Mouse (Mus musculus): ENCODE measurements around the gene Tatdn3. TPM values are rescaled to one million over a fixed set of nuclear protein-coding genes. Genes with fewer than 3 reads are reported as not detected.

The Tatdn3 gene
- polyA plus RNA-seq (2014; fragmentation: Nextera tagmentation; extraction: Ambion mirVana): 12.4 and 13.7 TPM in 2 replicates

DNA sequence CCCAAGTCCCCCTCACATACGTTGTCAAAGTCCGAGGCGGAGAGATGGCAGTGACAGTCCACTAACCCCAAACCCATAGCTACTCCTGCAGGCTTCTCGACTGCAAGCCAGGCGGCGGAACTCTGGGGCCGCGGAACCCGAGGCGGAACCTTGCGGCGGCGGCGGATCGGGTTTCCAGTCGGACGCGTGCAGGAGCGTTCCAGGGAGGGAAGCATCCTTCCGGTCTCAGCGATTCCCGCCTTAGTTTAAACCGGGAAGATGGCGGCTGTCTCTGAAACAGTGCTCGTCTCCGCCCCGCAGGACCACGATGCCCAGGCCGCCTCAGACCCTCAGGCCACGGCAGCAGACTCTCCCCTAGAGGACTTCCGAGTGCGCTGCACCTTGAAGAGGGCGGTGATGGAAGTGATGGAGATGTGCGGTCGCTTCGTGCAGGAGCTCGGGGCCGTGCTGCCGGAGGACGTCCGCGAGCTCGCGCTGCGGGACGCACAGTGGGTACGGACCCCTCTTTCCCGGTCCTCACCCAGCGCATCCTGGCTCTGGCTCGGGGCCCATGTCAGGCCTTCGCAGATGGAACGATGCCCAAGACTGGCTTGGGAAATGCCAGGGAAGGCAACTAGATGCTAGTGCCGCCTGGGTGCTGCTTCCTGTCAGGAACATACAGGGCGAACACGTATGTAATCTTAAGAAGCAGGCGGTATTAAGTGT lies at the start of gene Tatdn3, which contains the start of gene Nsl1:
Gene Tatdn3, minus strand, starts transcription at position 152 of the 705 bp plus-strand sequence.
Gene Nsl1, plus strand, starts transcription at position 232 of the 705 bp plus-strand sequence.
- no peak within 1 kb of the TSS for H3K27ac ChIP-seq (replicated peaks; ENCODE audit: low read depth, low read length)
- ATAC-seq (ENCODE audit: insufficient number of reproducible peaks, low FRiP score, low TSS enrichment, low read depth) (peak; percentile 92), DNase-seq (ENCODE audit: low spot score) (peak; percentile 94)
- H3K27me3 ChIP-seq (ENCODE audit: control insufficient read depth, insufficient read depth, low read length): no peaks in the 10 kb centered on the region
- H3K4me3 ChIP-seq (ENCODE audit: low read depth, low read length): peak within 1 kb of the TSS; percentile 98
- H3K9ac ChIP-seq (ENCODE audit: low read length): peak within 1 kb of the TSS; percentile 87
- H3K36me3 ChIP-seq (ENCODE audit: control insufficient read depth, insufficient read depth, low read length): peaks cover 3% of the 10 kb centered on the region; the same call in 1 of the 2 replicates
- peaks cover 6% of the 10 kb centered on the region; the same call in 1 of the 2 replicates for H3K4me1 ChIP-seq (ENCODE audit: control insufficient read depth, insufficient read depth, low read length)
- under 1% methylated on average over 56 of the region's 56 CpGs for WGBS
- H3K4me2 ChIP-seq (ENCODE audit: low read depth, severe bottlenecking): peak within 1 kb of the TSS; percentile 52
- H3K9me3 ChIP-seq (ENCODE audit: control insufficient read depth, low read length): no peaks in the 10 kb centered on the region

DNA sequence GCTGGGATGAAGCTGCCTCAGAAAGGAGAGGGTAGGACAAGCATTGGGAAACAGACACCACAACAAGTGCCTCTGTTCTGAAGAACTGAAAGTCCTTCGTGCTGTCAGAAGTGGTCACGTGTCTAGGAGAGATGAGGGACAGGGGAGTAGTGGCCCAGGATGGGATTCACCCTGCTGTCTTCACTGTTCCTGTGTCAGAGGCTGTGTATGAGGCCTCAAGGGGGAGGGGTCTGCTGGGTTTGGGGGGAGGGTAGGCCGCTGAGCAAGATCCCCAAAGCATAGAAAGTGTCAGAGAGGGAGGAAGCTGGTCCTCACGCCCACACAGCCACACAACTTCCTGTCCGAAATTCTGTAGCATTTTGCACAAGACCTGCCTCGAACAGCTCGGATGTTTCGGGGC lies 48.4 kb upstream of the Tatdn3 start:
- H3K36me3 ChIP-seq (ENCODE audit: control insufficient read depth, insufficient read depth, low read length): no peaks in the 10 kb centered on the region
- no peak overlapping the region for H3K9ac ChIP-seq (ENCODE audit: low read length)
- no peak for DNase-seq (ENCODE audit: low spot score)
- no peak overlapping the region for H3K27ac ChIP-seq (replicated peaks; ENCODE audit: low read depth, low read length)
- no peak for ATAC-seq (ENCODE audit: insufficient number of reproducible peaks, low FRiP score, low TSS enrichment, low read depth)
- WGBS: 69% methylated on average over 8 of the region's 8 CpGs
- H3K4me2 ChIP-seq (ENCODE audit: low read depth, severe bottlenecking): no peak overlapping the region
- no peaks in the 10 kb centered on the region for H3K4me1 ChIP-seq (ENCODE audit: control insufficient read depth, insufficient read depth, low read length)
- no peak overlapping the region for H3K4me3 ChIP-seq (ENCODE audit: low read depth, low read length)
- H3K27me3 ChIP-seq (ENCODE audit: control insufficient read depth, insufficient read depth, low read length): no peaks in the 10 kb centered on the region
- H3K9me3 ChIP-seq (ENCODE audit: control insufficient read depth, low read length): no peaks in the 10 kb centered on the region

DNA sequence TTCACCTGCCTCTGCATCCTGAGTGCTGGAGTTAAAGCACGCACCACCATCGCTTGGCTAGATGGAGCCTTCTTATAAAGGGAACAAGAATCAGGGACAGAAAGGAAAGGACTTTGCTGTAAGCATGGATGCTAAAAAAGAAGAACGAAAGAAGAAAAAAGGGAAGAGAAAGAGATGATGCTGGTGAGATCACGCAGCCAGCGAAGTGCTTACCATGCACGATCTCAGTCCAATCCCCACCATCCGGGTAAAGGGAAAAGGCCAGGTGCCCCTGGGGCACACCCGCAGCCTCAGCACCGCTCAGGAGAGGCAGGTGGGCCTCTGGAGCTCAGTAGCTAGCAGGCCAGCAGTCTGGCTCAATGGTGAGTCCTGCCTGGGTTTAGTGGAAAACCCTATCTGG lies 47.2 kb upstream of the Tatdn3 start:
- H3K9ac ChIP-seq (ENCODE audit: low read length): no peak overlapping the region
- H3K4me3 ChIP-seq (ENCODE audit: low read depth, low read length): no peak overlapping the region
- no peaks in the 10 kb centered on the region for H3K9me3 ChIP-seq (ENCODE audit: control insufficient read depth, low read length)
- ATAC-seq (ENCODE audit: insufficient number of reproducible peaks, low FRiP score, low TSS enrichment, low read depth) (no peak), DNase-seq (ENCODE audit: low spot score) (no peak)
- no peaks in the 10 kb centered on the region for H3K4me1 ChIP-seq (ENCODE audit: control insufficient read depth, insufficient read depth, low read length)
- WGBS: 93% methylated on average over 9 of the region's 9 CpGs
- H3K36me3 ChIP-seq (ENCODE audit: control insufficient read depth, insufficient read depth, low read length): no peaks in the 10 kb centered on the region
- H3K27me3 ChIP-seq (ENCODE audit: control insufficient read depth, insufficient read depth, low read length): no peaks in the 10 kb centered on the region
- H3K27ac ChIP-seq (replicated peaks; ENCODE audit: low read depth, low read length): no peak overlapping the region
- H3K4me2 ChIP-seq (ENCODE audit: low read depth, severe bottlenecking): no peak overlapping the region

DNA sequence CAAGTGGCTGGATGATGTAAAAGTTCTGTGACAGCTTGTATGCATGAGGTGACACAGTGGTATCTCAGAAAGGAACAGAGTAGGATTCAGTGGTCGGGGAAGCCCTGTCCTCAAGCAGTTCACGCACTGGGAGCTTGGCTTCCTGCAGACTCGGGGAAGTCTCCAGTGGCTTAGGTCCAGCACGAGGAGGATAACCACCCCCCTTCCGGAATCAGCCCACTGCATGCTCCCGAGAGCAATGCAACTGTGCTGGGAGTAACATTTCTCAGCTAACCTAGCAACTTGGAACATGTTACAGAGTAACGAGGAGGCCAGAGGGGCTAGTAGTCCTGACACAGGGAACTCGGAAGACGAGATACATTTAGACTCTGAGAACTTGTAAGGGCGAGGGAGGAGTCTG lies 44.6 kb upstream of the Tatdn3 start:
- H3K4me2 ChIP-seq (ENCODE audit: low read depth, severe bottlenecking): no peak overlapping the region
- H3K9ac ChIP-seq (ENCODE audit: low read length): no peak overlapping the region
- H3K36me3 ChIP-seq (ENCODE audit: control insufficient read depth, insufficient read depth, low read length): no peaks in the 10 kb centered on the region
- no peak overlapping the region for H3K4me3 ChIP-seq (ENCODE audit: low read depth, low read length)
- ATAC-seq (ENCODE audit: insufficient number of reproducible peaks, low FRiP score, low TSS enrichment, low read depth): no peak
- no peak overlapping the region for H3K27ac ChIP-seq (replicated peaks; ENCODE audit: low read depth, low read length)
- no peaks in the 10 kb centered on the region for H3K27me3 ChIP-seq (ENCODE audit: control insufficient read depth, insufficient read depth, low read length)
- no peak for DNase-seq (ENCODE audit: low spot score)
- no peaks in the 10 kb centered on the region for H3K9me3 ChIP-seq (ENCODE audit: control insufficient read depth, low read length)
- no peaks in the 10 kb centered on the region for H3K4me1 ChIP-seq (ENCODE audit: control insufficient read depth, insufficient read depth, low read length)
- 72% methylated on average over 10 of the region's 10 CpGs for WGBS

DNA sequence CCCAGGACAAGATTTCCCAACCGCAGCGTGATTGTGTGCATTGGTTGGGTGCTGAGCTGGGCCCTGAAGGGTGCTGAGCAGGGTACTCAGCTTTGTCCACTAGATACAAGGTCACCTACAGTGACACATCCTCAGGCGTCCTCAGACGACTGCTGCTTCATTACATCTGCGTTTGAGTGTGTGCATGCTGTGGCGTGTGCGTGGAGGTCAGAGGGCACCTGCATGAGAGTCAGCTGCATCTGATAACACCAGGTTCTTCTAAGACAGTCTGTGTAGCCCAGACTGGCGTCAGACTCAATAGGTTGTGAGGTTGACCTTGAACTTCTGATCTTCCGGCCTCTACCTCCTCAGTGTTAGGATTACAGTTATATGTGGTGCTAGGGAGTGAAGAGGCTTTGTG lies 42.5 kb upstream of the Tatdn3 start:
- H3K4me1 ChIP-seq (ENCODE audit: control insufficient read depth, insufficient read depth, low read length): no peaks in the 10 kb centered on the region
- H3K4me2 ChIP-seq (ENCODE audit: low read depth, severe bottlenecking): no peak overlapping the region
- H3K4me3 ChIP-seq (ENCODE audit: low read depth, low read length): no peak overlapping the region
- no peaks in the 10 kb centered on the region for H3K27me3 ChIP-seq (ENCODE audit: control insufficient read depth, insufficient read depth, low read length)
- no peaks in the 10 kb centered on the region for H3K9me3 ChIP-seq (ENCODE audit: control insufficient read depth, low read length)
- no peak for DNase-seq (ENCODE audit: low spot score)
- no peak for ATAC-seq (ENCODE audit: insufficient number of reproducible peaks, low FRiP score, low TSS enrichment, low read depth)
- H3K27ac ChIP-seq (replicated peaks; ENCODE audit: low read depth, low read length): no peak overlapping the region
- H3K36me3 ChIP-seq (ENCODE audit: control insufficient read depth, insufficient read depth, low read length): no peaks in the 10 kb centered on the region
- WGBS: 79% methylated on average over 9 of the region's 9 CpGs
- H3K9ac ChIP-seq (ENCODE audit: low read length): no peak overlapping the region

DNA sequence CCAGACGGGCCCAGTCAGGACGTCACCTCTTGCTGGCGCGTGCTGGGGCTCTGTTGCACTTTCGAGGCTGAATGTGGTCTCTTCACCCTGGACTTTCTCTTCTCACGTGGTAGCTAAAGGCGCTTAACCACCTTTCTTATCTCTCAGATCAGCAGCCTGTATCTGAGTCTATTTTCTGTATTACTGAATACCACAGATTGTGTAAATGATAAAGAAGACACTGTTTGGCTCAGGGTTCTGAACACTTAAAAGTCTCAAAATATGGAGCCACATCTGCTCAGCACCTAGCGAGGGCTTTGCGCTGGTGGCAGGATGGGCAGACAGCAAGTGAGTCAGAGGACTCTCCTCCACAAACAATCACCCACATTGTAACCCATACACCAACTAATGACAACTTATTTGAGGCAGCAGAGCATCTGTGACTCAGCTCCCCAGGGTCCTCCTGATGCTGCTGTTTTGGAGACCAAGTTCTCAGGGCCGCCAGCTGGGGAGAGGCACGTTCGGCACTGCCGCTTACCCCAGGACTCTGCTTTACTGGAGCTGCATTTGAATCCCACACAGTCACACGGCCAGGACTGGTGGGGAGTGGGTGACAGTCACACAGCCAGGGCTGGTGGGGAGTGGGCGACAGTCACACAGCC lies 40.1 kb upstream of the Tatdn3 start:
- Histone ChIP-seq H3K9me3 (ENCODE audit: control insufficient read depth, low read length) (no peaks in the 10 kb centered on the region), H3K4me1 (ENCODE audit: control insufficient read depth, insufficient read depth, low read length) (no peaks in the 10 kb centered on the region; the same call in 1 of the 2 replicates), H3K4me3 (ENCODE audit: low read depth, low read length) (no peak overlapping the region), H3K27ac (replicated peaks; ENCODE audit: low read depth, low read length) (no peak overlapping the region), H3K36me3 (ENCODE audit: control insufficient read depth, insufficient read depth, low read length) (no peaks in the 10 kb centered on the region), H3K9ac (ENCODE audit: low read length) (no peak overlapping the region), H3K27me3 (ENCODE audit: control insufficient read depth, insufficient read depth, low read length) (no peaks in the 10 kb centered on the region), H3K4me2 (ENCODE audit: low read depth, severe bottlenecking) (no peak overlapping the region)
- DNase-seq (ENCODE audit: low spot score) (no peak), ATAC-seq (ENCODE audit: insufficient number of reproducible peaks, low FRiP score, low TSS enrichment, low read depth) (no peak)
- 75% methylated on average over 15 of the region's 15 CpGs for WGBS

DNA sequence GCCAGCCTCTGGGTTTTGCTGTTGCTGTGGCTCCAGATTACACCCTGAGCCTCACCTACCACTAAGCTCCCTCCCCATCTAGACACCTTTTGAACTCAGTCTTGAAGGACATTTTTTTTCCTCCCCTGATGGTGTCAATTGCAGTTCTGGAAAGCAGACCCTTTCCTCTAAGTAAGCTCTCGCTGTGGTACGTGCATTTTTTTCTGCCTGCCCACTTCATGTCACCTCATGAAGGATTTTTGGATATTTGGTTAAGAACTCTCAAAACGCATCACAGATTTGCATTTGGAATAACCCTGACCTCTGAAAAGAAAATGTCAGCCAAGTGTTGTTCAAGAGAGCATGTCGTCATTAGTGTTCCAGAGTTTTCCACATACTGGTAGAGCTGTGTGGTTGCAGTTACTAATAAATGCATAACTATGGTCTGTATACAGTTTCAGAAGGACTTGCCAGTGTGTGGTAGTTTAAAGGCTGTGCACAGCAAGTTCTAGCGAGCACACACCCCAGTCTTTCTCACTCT lies 37.1 kb upstream of the Tatdn3 start:
- Histone ChIP-seq H3K4me2 (ENCODE audit: low read depth, severe bottlenecking) (no peak overlapping the region), H3K27me3 (ENCODE audit: control insufficient read depth, insufficient read depth, low read length) (no peaks in the 10 kb centered on the region), H3K4me1 (ENCODE audit: control insufficient read depth, insufficient read depth, low read length) (peaks cover 4% of the 10 kb centered on the region), H3K27ac (replicated peaks; ENCODE audit: low read depth, low read length) (no peak overlapping the region), H3K36me3 (ENCODE audit: control insufficient read depth, insufficient read depth, low read length) (no peaks in the 10 kb centered on the region), H3K9me3 (ENCODE audit: control insufficient read depth, low read length) (no peaks in the 10 kb centered on the region), H3K4me3 (ENCODE audit: low read depth, low read length) (no peak overlapping the region), H3K9ac (ENCODE audit: low read length) (no peak overlapping the region)
- 78% methylated on average over 5 of the region's 5 CpGs for WGBS
- ATAC-seq (ENCODE audit: insufficient number of reproducible peaks, low FRiP score, low TSS enrichment, low read depth) (no peak), DNase-seq (ENCODE audit: low spot score) (no peak)

DNA sequence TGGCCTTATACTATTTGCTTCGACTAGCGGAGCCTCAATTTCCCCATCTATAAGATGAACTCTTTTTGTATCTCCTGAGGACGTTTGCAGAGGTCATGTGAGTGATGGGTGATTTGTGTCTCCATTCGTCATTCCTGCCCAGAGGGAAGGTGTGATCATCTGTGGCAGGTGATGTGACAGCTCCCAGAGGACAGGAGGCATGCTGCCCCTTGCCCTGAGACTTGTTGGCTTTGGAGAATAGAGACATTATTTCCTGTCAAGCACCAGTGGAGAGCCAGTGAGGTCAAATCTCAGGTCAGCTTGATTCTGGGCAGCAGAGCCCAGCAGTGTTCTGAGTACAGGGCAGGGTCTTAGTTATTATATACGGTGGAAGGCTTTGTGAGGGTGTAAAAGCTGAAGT lies 36.4 kb upstream of the Tatdn3 start:
- H3K4me3 ChIP-seq (ENCODE audit: low read depth, low read length): no peak overlapping the region
- H3K4me1 ChIP-seq (ENCODE audit: control insufficient read depth, insufficient read depth, low read length): peaks cover 4% of the 10 kb centered on the region
- 41% methylated on average over 5 of the region's 5 CpGs for WGBS
- H3K9me3 ChIP-seq (ENCODE audit: control insufficient read depth, low read length): no peaks in the 10 kb centered on the region
- DNase-seq (ENCODE audit: low spot score) (no peak), ATAC-seq (ENCODE audit: insufficient number of reproducible peaks, low FRiP score, low TSS enrichment, low read depth) (no peak)
- H3K27ac ChIP-seq (replicated peaks; ENCODE audit: low read depth, low read length): no peak overlapping the region
- H3K9ac ChIP-seq (ENCODE audit: low read length): no peak overlapping the region
- H3K4me2 ChIP-seq (ENCODE audit: low read depth, severe bottlenecking): no peak overlapping the region
- H3K27me3 ChIP-seq (ENCODE audit: control insufficient read depth, insufficient read depth, low read length): no peaks in the 10 kb centered on the region
- no peaks in the 10 kb centered on the region for H3K36me3 ChIP-seq (ENCODE audit: control insufficient read depth, insufficient read depth, low read length)

Data from limb, embryonic 11.5 days (tissue).